Mouse (Mus musculus): Measurements from ENCODE around the gene Atp5d. TPM values are rescaled to one million over a fixed set of nuclear protein-coding genes. Genes with fewer than 3 reads are reported as not detected.

Gene Atp5d
- polyA plus RNA-seq, 1 experiment: 1,163 TPM

DNA sequence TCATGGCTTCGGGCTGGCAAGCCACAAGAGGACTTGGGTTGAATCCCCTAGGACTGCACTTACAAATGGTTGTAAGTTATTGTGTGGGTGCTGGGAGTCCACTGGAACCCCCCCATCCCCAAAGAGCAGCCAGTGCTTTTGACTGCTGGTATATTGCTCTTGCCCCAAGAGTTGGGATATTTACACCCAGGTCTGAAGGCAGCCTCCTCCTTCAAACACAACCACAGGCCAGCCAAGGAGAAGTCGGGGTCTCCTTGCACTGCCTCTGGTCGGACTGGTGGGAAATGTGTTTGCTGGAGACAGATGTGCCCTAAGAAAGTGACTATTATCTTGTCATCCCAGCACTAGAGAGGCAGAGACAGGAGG, 23.8 kb downstream of the Atp5d start:
- peaks cover 4% of the 10 kb centered on the region for H3K36me3 ChIP-seq (ENCODE audit: control insufficient read depth, insufficient read depth)
- no peaks in the 10 kb centered on the region for H3K27me3 ChIP-seq (ENCODE audit: control insufficient read depth, insufficient read depth, insufficient read length)
- H3ac ChIP-seq (ENCODE audit: control insufficient read depth, insufficient read length): no peak overlapping the region
- TF ChIP-seq POLR2A (IDR thresholded peaks at IDR 0.05; ENCODE audit: insufficient read length, low read depth) (no peak), POLR2AphosphoS2 (IDR thresholded peaks at IDR 0.05; ENCODE audit: insufficient read length, low read depth) (no peak), MYOG (IDR thresholded peaks at IDR 0.05; ENCODE audit: control insufficient read depth in 1 of 3, insufficient read depth in 1 of 3, insufficient read length in 2 of 3, low read depth in 2 of 3) (no peak), MAX (IDR thresholded peaks at IDR 0.05; ENCODE audit: low read depth) (no peak), MYOD1 (IDR thresholded peaks at IDR 0.05; ENCODE audit: control insufficient read depth in 1 of 3, insufficient read length in 2 of 3, low read depth in 2 of 3) (no peak), TCF12 (IDR thresholded peaks at IDR 0.05; ENCODE audit: insufficient read depth, poor library complexity, severe bottlenecking) (no peak), CEBPB (IDR thresholded peaks at IDR 0.05; ENCODE audit: insufficient read depth, poor library complexity, severe bottlenecking) (no peak), TCF3 (IDR thresholded peaks at IDR 0.05; ENCODE audit: insufficient read length, low read depth) (no peak), USF1 (IDR thresholded peaks at IDR 0.05; ENCODE audit: low read depth) (no peak), E2F4 (IDR thresholded peaks at IDR 0.05; ENCODE audit: insufficient read depth) (no peak), REST (IDR thresholded peaks at IDR 0.05; ENCODE audit: insufficient read depth, insufficient read length) (no peak)
- peak overlapping the region; percentile 20 for H3K4me3 ChIP-seq
- no peaks in the 10 kb centered on the region for H3K79me2 ChIP-seq (ENCODE audit: control insufficient read depth, insufficient read depth)
- H3K4me2 ChIP-seq (ENCODE audit: low read depth): peak overlapping the region; percentile 100

DNA sequence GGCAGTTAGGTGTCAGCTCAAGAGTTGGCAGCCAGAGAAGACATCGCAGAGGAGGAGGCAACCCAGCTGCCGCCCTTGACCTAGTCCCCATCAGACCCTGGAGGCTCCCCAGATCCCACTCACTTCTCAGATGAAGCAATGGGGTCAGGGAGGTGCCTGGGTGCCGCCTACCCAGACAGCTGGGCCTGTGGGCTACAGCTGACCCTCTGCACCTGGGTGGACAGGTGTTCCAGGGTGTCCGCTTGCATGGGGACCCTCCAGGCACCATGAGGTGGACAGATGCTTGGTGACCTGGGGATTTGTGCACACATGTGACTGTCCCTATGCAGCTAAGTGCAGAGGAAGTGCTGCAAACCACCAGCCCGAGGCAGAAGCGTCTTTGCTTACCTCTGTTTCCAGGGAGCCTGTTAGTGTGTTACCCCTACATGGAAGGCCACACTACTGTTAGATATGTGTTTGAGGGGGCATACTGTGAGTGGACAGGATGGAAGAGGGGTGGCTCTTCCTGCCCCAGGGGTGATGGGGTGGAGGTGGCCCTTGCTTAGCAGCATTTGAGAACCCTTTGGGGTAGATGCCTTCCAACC, 24.4 kb downstream of the Atp5d start:
- TF ChIP-seq MYOD1 (IDR thresholded peaks at IDR 0.05; ENCODE audit: control insufficient read depth in 1 of 3, insufficient read length in 2 of 3, low read depth in 2 of 3) (peak; percentile 26 to 100 (median 99)), SRF (IDR thresholded peaks at IDR 0.05; ENCODE audit: control insufficient read depth, insufficient read length, low read depth) (peak; percentile 68), E2F4 (IDR thresholded peaks at IDR 0.05; ENCODE audit: insufficient read depth) (no peak), USF1 (IDR thresholded peaks at IDR 0.05; ENCODE audit: low read depth) (peak; percentile 18), MYOG (IDR thresholded peaks at IDR 0.05; ENCODE audit: control insufficient read depth in 1 of 3, insufficient read depth in 1 of 3, insufficient read length in 2 of 3, low read depth in 2 of 3) (peak; percentile 92 to 100 (median 100)), CEBPB (IDR thresholded peaks at IDR 0.05; ENCODE audit: insufficient read depth, poor library complexity, severe bottlenecking) (peak; percentile 72; the same call in 1 of the 2 replicates), MAX (IDR thresholded peaks at IDR 0.05; ENCODE audit: low read depth) (no peak), TCF3 (IDR thresholded peaks at IDR 0.05; ENCODE audit: insufficient read length, low read depth) (peak; percentile 100), POLR2AphosphoS2 (IDR thresholded peaks at IDR 0.05; ENCODE audit: insufficient read length, low read depth) (no peak), TCF12 (IDR thresholded peaks at IDR 0.05; ENCODE audit: insufficient read depth, poor library complexity, severe bottlenecking) (peak; percentile 99), REST (IDR thresholded peaks at IDR 0.05; ENCODE audit: insufficient read depth, insufficient read length) (no peak), POLR2A (IDR thresholded peaks at IDR 0.05; ENCODE audit: insufficient read length, low read depth) (peak; percentile 22)
- H3ac ChIP-seq (ENCODE audit: control insufficient read depth, insufficient read length): no peak overlapping the region
- no peaks in the 10 kb centered on the region for H3K79me2 ChIP-seq (ENCODE audit: control insufficient read depth, insufficient read depth)
- no peaks in the 10 kb centered on the region for H3K36me3 ChIP-seq (ENCODE audit: control insufficient read depth, insufficient read depth)
- H3K4me3 ChIP-seq: peak overlapping the region; percentile 20
- no peaks in the 10 kb centered on the region for H3K27me3 ChIP-seq (ENCODE audit: control insufficient read depth, insufficient read depth, insufficient read length)
- H3K4me2 ChIP-seq (ENCODE audit: low read depth): peak overlapping the region; percentile 100

GRCm38 (mm10) chr10:80163721-80164120, 25.3 kb downstream of the Atp5d start:
- H3ac ChIP-seq (ENCODE audit: control insufficient read depth, insufficient read length): no peak overlapping the region
- no peaks in the 10 kb centered on the region for H3K36me3 ChIP-seq (ENCODE audit: control insufficient read depth, insufficient read depth)
- TF ChIP-seq SRF (IDR thresholded peaks at IDR 0.05; ENCODE audit: control insufficient read depth, insufficient read length, low read depth) (peak; percentile 78), TCF3 (IDR thresholded peaks at IDR 0.05; ENCODE audit: insufficient read length, low read depth) (peak; percentile 52), TCF12 (IDR thresholded peaks at IDR 0.05; ENCODE audit: insufficient read depth, poor library complexity, severe bottlenecking) (peak; percentile 3), E2F4 (IDR thresholded peaks at IDR 0.05; ENCODE audit: insufficient read depth) (no peak), POLR2A (IDR thresholded peaks at IDR 0.05; ENCODE audit: insufficient read length, low read depth) (peak; percentile 71), REST (IDR thresholded peaks at IDR 0.05; ENCODE audit: insufficient read depth, insufficient read length) (no peak), MYOD1 (IDR thresholded peaks at IDR 0.05; ENCODE audit: control insufficient read depth in 1 of 3, insufficient read length in 2 of 3, low read depth in 2 of 3) (peak in 2 of 3 experiments; percentile 19 to 73), POLR2AphosphoS2 (IDR thresholded peaks at IDR 0.05; ENCODE audit: insufficient read length, low read depth) (peak; percentile 77), MAX (IDR thresholded peaks at IDR 0.05; ENCODE audit: low read depth) (no peak), MYOG (IDR thresholded peaks at IDR 0.05; ENCODE audit: control insufficient read depth in 1 of 3, insufficient read depth in 1 of 3, insufficient read length in 2 of 3, low read depth in 2 of 3) (peak in 2 of 3 experiments; percentile 49 to 88), USF1 (IDR thresholded peaks at IDR 0.05; ENCODE audit: low read depth) (no peak), CEBPB (IDR thresholded peaks at IDR 0.05; ENCODE audit: insufficient read depth, poor library complexity, severe bottlenecking) (no peak)
- H3K4me3 ChIP-seq: peak overlapping the region; percentile 58
- H3K79me2 ChIP-seq (ENCODE audit: control insufficient read depth, insufficient read depth): peaks cover 5% of the 10 kb centered on the region
- H3K4me2 ChIP-seq (ENCODE audit: low read depth): peak overlapping the region; percentile 100
- H3K27me3 ChIP-seq (ENCODE audit: control insufficient read depth, insufficient read depth, insufficient read length): no peaks in the 10 kb centered on the region

DNA sequence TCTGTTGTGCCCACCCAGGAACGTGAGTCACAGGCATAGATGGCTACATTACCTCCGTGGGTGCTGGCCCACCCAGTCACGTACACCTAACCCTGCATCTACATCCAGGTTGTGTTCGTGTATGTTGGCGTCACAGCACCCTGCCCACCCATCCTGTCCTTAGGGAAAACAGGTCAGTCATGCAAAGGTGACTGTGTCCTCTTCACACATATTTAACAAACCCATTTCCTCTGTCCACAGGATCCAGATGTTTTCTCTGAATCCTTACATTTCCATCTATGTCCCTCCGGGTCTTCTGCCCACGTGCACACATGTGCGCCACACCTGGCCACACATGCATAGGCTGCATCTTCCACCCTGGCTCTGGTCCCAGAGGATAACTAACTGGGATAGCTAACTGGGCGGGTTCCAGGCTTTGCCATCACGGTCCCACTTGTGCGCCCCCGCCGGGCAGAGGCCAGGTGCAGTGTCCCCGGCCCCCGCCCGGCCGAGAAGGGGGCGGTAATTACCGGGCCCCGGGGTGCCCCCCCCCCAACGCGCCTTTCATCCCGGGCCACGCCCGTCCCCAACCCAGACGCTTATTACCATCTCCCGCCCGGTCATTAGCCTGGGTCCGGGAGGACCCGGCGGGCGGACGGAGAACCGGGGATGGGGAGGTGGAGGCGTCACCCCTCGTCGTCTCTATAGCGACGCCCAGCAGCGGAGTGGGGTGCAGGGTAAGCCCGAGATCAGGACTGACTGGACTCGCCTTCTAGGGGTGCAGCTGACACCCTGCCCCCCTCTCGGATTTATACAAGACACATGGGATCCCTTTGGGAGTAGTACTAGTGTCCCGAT, 25.9 kb downstream of the Atp5d start:
- Histone ChIP-seq H3K36me3 (ENCODE audit: control insufficient read depth, insufficient read depth) (no peaks in the 10 kb centered on the region), H3K4me2 (ENCODE audit: low read depth) (peak overlapping the region; percentile 100), H3K4me3 (peak overlapping the region; percentile 58), H3K27me3 (ENCODE audit: control insufficient read depth, insufficient read depth, insufficient read length) (no peaks in the 10 kb centered on the region), H3K79me2 (ENCODE audit: control insufficient read depth, insufficient read depth) (peaks cover 12% of the 10 kb centered on the region), H3ac (ENCODE audit: control insufficient read depth, insufficient read length) (peak overlapping the region; percentile 8)
- TF ChIP-seq MYOD1 (IDR thresholded peaks at IDR 0.05; ENCODE audit: control insufficient read depth in 1 of 3, insufficient read length in 2 of 3, low read depth in 2 of 3): peak in 2 of 3 experiments; percentile 53 to 88
- peak in 1 of 3 experiments; percentile 79 for TF ChIP-seq MYOG (IDR thresholded peaks at IDR 0.05; ENCODE audit: control insufficient read depth in 1 of 3, insufficient read depth in 1 of 3, insufficient read length in 2 of 3, low read depth in 2 of 3)
- no peak for TF ChIP-seq E2F4 (IDR thresholded peaks at IDR 0.05; ENCODE audit: insufficient read depth)
- peak; percentile 8 for TF ChIP-seq TCF3 (IDR thresholded peaks at IDR 0.05; ENCODE audit: insufficient read length, low read depth)
- TF ChIP-seq POLR2AphosphoS2 (IDR thresholded peaks at IDR 0.05; ENCODE audit: insufficient read length, low read depth): no peak
- TF ChIP-seq REST (IDR thresholded peaks at IDR 0.05; ENCODE audit: insufficient read depth, insufficient read length): no peak
- TF ChIP-seq USF1 (IDR thresholded peaks at IDR 0.05; ENCODE audit: low read depth): peak; percentile 10
- no peak for TF ChIP-seq POLR2A (IDR thresholded peaks at IDR 0.05; ENCODE audit: insufficient read length, low read depth)
- no peak for TF ChIP-seq TCF12 (IDR thresholded peaks at IDR 0.05; ENCODE audit: insufficient read depth, poor library complexity, severe bottlenecking)
- TF ChIP-seq SRF (IDR thresholded peaks at IDR 0.05; ENCODE audit: control insufficient read depth, insufficient read length, low read depth): no peak
- no peak for TF ChIP-seq MAX (IDR thresholded peaks at IDR 0.05; ENCODE audit: low read depth)
- TF ChIP-seq CEBPB (IDR thresholded peaks at IDR 0.05; ENCODE audit: insufficient read depth, poor library complexity, severe bottlenecking): no peak

All from myocyte (in vitro differentiated cells).